17 mouse cellular contexts compared by ENCODE assay signal in genomic region chr1:139407701-139408100, GRCm38 (mm10). TPM values are rescaled to one million over a fixed set of nuclear protein-coding genes. Genes with fewer than 3 reads are reported as not detected.
DNase-seq lines count a peak whose midpoint lies in the region; ATAC-seq and TF ChIP-seq lines count a peak whose summit lies in the region.
"Had no signal": no experiment of that assay in that cellular context is flagged by ENCODE, and none has a peak within 500 bp of the region (broad histone marks: within the 10 kb centered on the region; RNA-seq: fewer than 3 reads in every experiment).

No protein-coding gene starts in this region.

- H3K4me1 ChIP-seq in lung, postnatal 0 days (ENCODE audit: insufficient read depth, low read depth, low read length) = no peaks in the 10 kb centered on the region
- H3K4me1 ChIP-seq in stomach, postnatal 0 days (replicated peaks; ENCODE audit: control insufficient read depth, insufficient read depth) = no peaks in the 10 kb centered on the region
- H3K4me1 ChIP-seq: forebrain, embryonic 15.5 days; heart, embryonic 15.5 days; hindbrain, embryonic 10.5 days had no signal

- no peaks in the 10 kb centered on the region for H3K27me3 ChIP-seq in lung, postnatal 0 days (replicated peaks; ENCODE audit: insufficient read depth, low read length)
- H3K27me3 ChIP-seq in stomach, postnatal 0 days (ENCODE audit: control insufficient read depth, insufficient read depth, low read length) = no peaks in the 10 kb centered on the region
- H3K27me3 ChIP-seq: forebrain, embryonic 15.5 days; heart, embryonic 15.5 days had no signal

- no peak for TF ChIP-seq EP300 in lung, postnatal 0 days (IDR thresholded peaks at IDR 0.05)
- no peak for TF ChIP-seq EP300 in stomach, postnatal 0 days (optimal IDR thresholded peaks at IDR 0.05)

- peak; percentile 27 for TF ChIP-seq CTCF in lung, postnatal 0 days (IDR thresholded peaks at IDR 0.05)
- peak; percentile 18; the same call in 1 of the 2 replicates for TF ChIP-seq CTCF in stomach, postnatal 0 days (IDR thresholded peaks at IDR 0.05; ENCODE audit: low read depth)

- no peaks in the 10 kb centered on the region for H3K9me3 ChIP-seq in lung, postnatal 0 days (ENCODE audit: low read length)
- no peaks in the 10 kb centered on the region for H3K9me3 ChIP-seq in stomach, postnatal 0 days (ENCODE audit: control insufficient read depth, low read length)
- H3K9me3 ChIP-seq: forebrain, embryonic 15.5 days; heart, embryonic 15.5 days had no signal

- no peak overlapping the region for H3K4me2 ChIP-seq in lung, postnatal 0 days (replicated peaks; ENCODE audit: low read depth, low read length)
- no peak overlapping the region for H3K4me2 ChIP-seq in stomach, postnatal 0 days (replicated peaks; ENCODE audit: low read depth)
- H3K4me2 ChIP-seq: forebrain, embryonic 15.5 days; heart, embryonic 15.5 days had no signal

- no peak overlapping the region for H3K9ac ChIP-seq in lung, postnatal 0 days (replicated peaks; ENCODE audit: low read depth)
- no peak overlapping the region for H3K9ac ChIP-seq in stomach, postnatal 0 days (ENCODE audit: low read length)
- H3K9ac ChIP-seq: forebrain, embryonic 15.5 days; heart, embryonic 15.5 days had no signal

- peak; percentile 6 for DNase-seq in adrenal gland, adult 2 months
- DNase-seq in adrenal gland, postnatal 36 days = no peak
- DNase-seq in lung, postnatal 0 days (ENCODE audit: low spot score) = peak; percentile 7
- DNase-seq in lung, postnatal 25 days (ENCODE audit: low spot score) = no peak
- DNase-seq in R1 (ENCODE audit: low read depth, low spot score) = peak; percentile 65
- no peak for DNase-seq in stomach, postnatal 0 days (ENCODE audit: low spot score)
- no peak for DNase-seq in embryo, embryonic 11 days
- DNase-seq in kidney, adult 18-20 months = no peak
- DNase-seq: cerebellum, adult 2 months; kidney, adult 11 months; spleen, adult 18-20 months; thymus, postnatal 36 days had no signal

- no peak overlapping the region for H3K27ac ChIP-seq in lung, postnatal 0 days (ENCODE audit: low read length)
- H3K27ac ChIP-seq in stomach, postnatal 0 days (replicated peaks) = no peak overlapping the region
- H3K27ac ChIP-seq: forebrain, embryonic 15.5 days; heart, embryonic 15.5 days; hindbrain, embryonic 10.5 days had no signal

- no peaks in the 10 kb centered on the region for H3K36me3 ChIP-seq in lung, postnatal 0 days (ENCODE audit: insufficient read depth, low read length)
- H3K36me3 ChIP-seq in stomach, postnatal 0 days (ENCODE audit: control insufficient read depth, insufficient read depth, low read length) = no peaks in the 10 kb centered on the region
- H3K36me3 ChIP-seq: forebrain, embryonic 15.5 days; heart, embryonic 15.5 days; hindbrain, embryonic 10.5 days had no signal

- no peak overlapping the region for H3K4me3 ChIP-seq in lung, postnatal 0 days (ENCODE audit: low read depth, low read length)
- no peak overlapping the region for H3K4me3 ChIP-seq in stomach, postnatal 0 days (ENCODE audit: low read depth, low read length)
- H3K4me3 ChIP-seq: forebrain, embryonic 15.5 days; heart, embryonic 15.5 days; hindbrain, embryonic 10.5 days; myocyte had no signal

- ATAC-seq in lung, postnatal 0 days = no peak
- no peak for ATAC-seq in stomach, postnatal 0 days (ENCODE audit: low FRiP score, low TSS enrichment)
- ATAC-seq: forebrain, embryonic 15.5 days had no signal

- WGBS in lung, postnatal 0 days = 56% methylated on average over 5 of the region's 5 CpGs
- 51% methylated on average over 5 of the region's 5 CpGs for WGBS in stomach, postnatal 0 days

RNA-seq across cellular contexts. Expression of gene Zbtb41, which starts 14.4 kb away (rescaled TPM):
- total RNA-seq in adrenal gland, adult 2 months (2021) = 10 to 100 TPM; 31.8 to 43.9 TPM
- polyA plus RNA-seq in adrenal gland, adult 2 months (2012; rRNA removed) = 0.89 and 1.5 TPM in 2 replicates
- total RNA-seq in adrenal gland, postnatal 36 days (2021) = 10 to 100 TPM; 39.5 to 42.4 TPM
- polyA plus RNA-seq in lung, postnatal 0 days (2015; fragmentation: Nextera tagmentation; extraction: Ambion mirVana) = 3.0 and 4.3 TPM in 2 replicates
- 3.6 TPM in 2 replicates for polyA plus RNA-seq in stomach, postnatal 0 days (2015; fragmentation: Nextera tagmentation; extraction: Ambion mirVana)

RNA-seq across cellular contexts. Expression of gene Crb1, which starts 30.8 kb away (rescaled TPM):
- total RNA-seq in adrenal gland, adult 2 months (2021) = not detected
- not detected in 2 replicates for polyA plus RNA-seq in adrenal gland, adult 2 months (2012; rRNA removed)
- total RNA-seq in adrenal gland, postnatal 36 days (2021) = not detected
- 0.10 and 0.18 TPM in 2 replicates for polyA plus RNA-seq in lung, postnatal 0 days (2015; fragmentation: Nextera tagmentation; extraction: Ambion mirVana)
- polyA plus RNA-seq in stomach, postnatal 0 days (2015; fragmentation: Nextera tagmentation; extraction: Ambion mirVana) = 0.04 and 0.10 TPM in 2 replicates
- total RNA-seq: granulocyte monocyte progenitor cell, adult 5-6 weeks had no signal

RNA-seq across cellular contexts. Expression of gene Aspm, which starts 46.9 kb away (rescaled TPM):
- 1 to 10 TPM in 1 of 2 experiments, under 1 TPM in 1; 0.83 to 1.8 TPM for total RNA-seq in adrenal gland, adult 2 months (2021)
- polyA plus RNA-seq in adrenal gland, adult 2 months (2012; rRNA removed) = 0.10 and 0.15 TPM in 2 replicates
- 1 to 10 TPM; 2.2 to 2.7 TPM for total RNA-seq in adrenal gland, postnatal 36 days (2021)
- 0.54 and 0.95 TPM in 2 replicates for polyA plus RNA-seq in lung, postnatal 0 days (2015; fragmentation: Nextera tagmentation; extraction: Ambion mirVana)
- polyA plus RNA-seq in stomach, postnatal 0 days (2015; fragmentation: Nextera tagmentation; extraction: Ambion mirVana) = 2.2 and 3.3 TPM in 2 replicates

Comparison
In these comparisons a context has a peak if more than half of its experiments do, and no peak if none do; other contexts are left out.
1. DNase-seq: peak in adrenal gland, adult 2 months (single experiment), lung, postnatal 0 days (single experiment) and R1 (single experiment); none in adrenal gland, postnatal 36 days (0 of 2), lung, postnatal 25 days (single experiment), stomach, postnatal 0 days (single experiment), embryo, embryonic 11 days (single experiment) and kidney, adult 18-20 months (single experiment).